Mouse (Mus musculus): ENCODE measurements around the gene Hcfc1.

DNA sequence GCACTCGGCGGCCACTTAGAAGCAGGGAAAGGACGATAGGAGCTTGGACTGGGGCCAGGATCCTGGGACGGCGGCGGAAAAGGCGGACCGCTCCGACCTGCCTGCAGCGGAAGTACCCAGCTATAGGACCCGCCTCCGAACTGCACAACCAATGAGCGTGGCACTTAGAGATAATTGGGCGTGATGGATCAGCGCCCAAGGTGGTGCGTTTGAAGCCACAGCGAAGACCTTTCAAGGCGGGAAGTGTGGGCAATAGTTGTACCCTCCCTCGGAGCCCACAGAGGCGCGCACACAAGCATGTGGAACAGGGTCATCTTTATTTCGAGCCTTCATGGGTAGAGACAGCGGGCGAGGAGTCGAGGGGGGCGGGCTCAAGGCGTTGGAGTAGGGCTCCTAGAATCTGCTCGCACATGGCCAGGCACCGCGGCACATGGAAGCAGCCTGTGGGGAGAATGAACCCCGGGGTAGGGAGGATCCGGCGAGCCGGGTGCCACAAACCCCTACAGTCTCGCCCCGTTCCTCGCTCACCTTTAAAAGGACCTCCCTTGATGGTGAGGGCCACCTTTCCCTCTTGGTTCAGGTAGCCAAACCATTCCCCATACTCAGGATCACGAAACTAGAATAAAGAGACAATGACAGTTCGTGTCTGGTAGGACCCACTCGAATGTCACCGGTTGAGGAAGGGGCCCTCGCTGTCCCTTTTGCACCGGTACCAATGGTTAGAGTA is 44.2 kb downstream of the Hcfc1 start, which contains the start of the genes Arhgap4 and Naa10:
- TF ChIP-seq CTCF (IDR thresholded peaks at IDR 0.05; ENCODE audit: low read depth, low read length) (no peak), POLR2A (IDR thresholded peaks at IDR 0.05; ENCODE audit: extremely low read depth, insufficient read depth, low read length) (no peak)

All from liver, adult 2 months (tissue).